Mouse (Mus musculus): Measurements from ENCODE around the gene Serpine3. TPM values are rescaled to one million over a fixed set of nuclear protein-coding genes. Genes with fewer than 3 reads are reported as not detected.

Serpine3 gene
- polyA plus RNA-seq, 1 experiment from 2014 or later, result not detected

DNA sequence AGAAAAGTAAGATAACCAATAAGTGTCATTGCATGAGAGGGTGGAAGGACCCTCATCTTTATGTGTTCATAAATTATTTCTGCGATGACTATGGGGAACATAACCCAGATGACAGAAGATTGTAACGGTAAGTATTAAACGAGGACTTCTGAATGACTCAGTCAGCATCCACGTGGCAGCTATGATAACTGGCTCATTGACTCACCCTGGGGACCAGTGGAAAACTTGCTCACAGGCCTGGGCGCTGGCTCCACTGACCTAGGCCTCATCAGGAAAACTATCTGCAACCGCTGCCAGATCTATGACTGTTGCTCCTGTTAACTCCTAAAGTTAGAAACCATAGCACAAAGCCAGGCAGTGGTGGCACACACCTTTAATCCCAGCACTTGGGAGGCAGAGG, 15.1 kb upstream of the Serpine3 start:
- Histone ChIP-seq H3K9ac (ENCODE audit: low read length) (no peak overlapping the region), H3K36me3 (ENCODE audit: control insufficient read depth, insufficient read depth, low read length) (no peaks in the 10 kb centered on the region), H3K4me2 (ENCODE audit: low read depth, low read length) (no peak overlapping the region), H3K4me3 (replicated peaks; ENCODE audit: low read length) (no peak overlapping the region), H3K4me1 (ENCODE audit: control insufficient read depth, insufficient read depth, low read length) (no peaks in the 10 kb centered on the region), H3K27ac (ENCODE audit: low read length) (no peak overlapping the region), H3K9me3 (replicated peaks; ENCODE audit: control insufficient read depth, low read length) (no peaks in the 10 kb centered on the region), H3K27me3 (ENCODE audit: control insufficient read depth, insufficient read depth, low read length) (no peaks in the 10 kb centered on the region)
- ATAC-seq (ENCODE audit: insufficient read depth, low FRiP score), result no peak
- 82% methylated on average over 6 of the region's 6 CpGs for WGBS

- Histone ChIP-seq H3K4me3 (replicated peaks; ENCODE audit: low read length) (no peak overlapping the region), H3K9ac (ENCODE audit: low read length) (no peak overlapping the region), H3K4me1 (ENCODE audit: control insufficient read depth, insufficient read depth, low read length) (no peaks in the 10 kb centered on the region), H3K27ac (ENCODE audit: low read length) (no peak overlapping the region), H3K27me3 (ENCODE audit: control insufficient read depth, insufficient read depth, low read length) (no peaks in the 10 kb centered on the region), H3K4me2 (ENCODE audit: low read depth, low read length) (no peak overlapping the region), H3K9me3 (replicated peaks; ENCODE audit: control insufficient read depth, low read length) (no peaks in the 10 kb centered on the region), H3K36me3 (ENCODE audit: control insufficient read depth, insufficient read depth, low read length) (no peaks in the 10 kb centered on the region)
- ATAC-seq (ENCODE audit: insufficient read depth, low FRiP score), result no peak
- WGBS, result 64% methylated on average over 3 of the region's 3 CpGs
These were observed 13.1 kb upstream of the Serpine3 start for GRCm38 (mm10) chr14:62650376-62650775.

DNA sequence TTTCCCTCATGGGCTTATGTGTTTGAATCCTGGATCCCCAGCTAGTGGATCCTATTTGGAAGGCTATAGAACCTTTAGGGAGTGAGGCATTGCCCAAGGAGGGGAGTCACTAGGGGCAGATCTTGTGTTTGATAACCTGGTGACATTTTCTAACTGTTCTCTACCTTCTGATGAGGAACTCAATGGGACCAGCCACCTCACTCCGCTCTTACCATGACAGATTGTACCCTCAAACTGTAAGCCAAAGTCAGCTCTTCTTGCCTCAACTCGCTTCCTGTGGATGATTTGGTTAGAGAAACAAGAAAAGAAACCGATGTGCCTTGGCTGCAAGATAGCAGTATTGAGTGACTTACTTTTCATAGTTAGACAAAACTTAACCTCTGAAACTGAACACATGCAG, 11.7 kb upstream of the Serpine3 start:
- Histone ChIP-seq H3K27me3 (ENCODE audit: control insufficient read depth, insufficient read depth, low read length) (no peaks in the 10 kb centered on the region), H3K9me3 (replicated peaks; ENCODE audit: control insufficient read depth, low read length) (no peaks in the 10 kb centered on the region), H3K9ac (ENCODE audit: low read length) (no peak overlapping the region), H3K27ac (ENCODE audit: low read length) (no peak overlapping the region), H3K36me3 (ENCODE audit: control insufficient read depth, insufficient read depth, low read length) (no peaks in the 10 kb centered on the region), H3K4me3 (replicated peaks; ENCODE audit: low read length) (no peak overlapping the region), H3K4me2 (ENCODE audit: low read depth, low read length) (no peak overlapping the region), H3K4me1 (ENCODE audit: control insufficient read depth, insufficient read depth, low read length) (no peaks in the 10 kb centered on the region)
- ATAC-seq (ENCODE audit: insufficient read depth, low FRiP score), result no peak
- 88% methylated on average over 3 of the region's 3 CpGs for WGBS

DNA sequence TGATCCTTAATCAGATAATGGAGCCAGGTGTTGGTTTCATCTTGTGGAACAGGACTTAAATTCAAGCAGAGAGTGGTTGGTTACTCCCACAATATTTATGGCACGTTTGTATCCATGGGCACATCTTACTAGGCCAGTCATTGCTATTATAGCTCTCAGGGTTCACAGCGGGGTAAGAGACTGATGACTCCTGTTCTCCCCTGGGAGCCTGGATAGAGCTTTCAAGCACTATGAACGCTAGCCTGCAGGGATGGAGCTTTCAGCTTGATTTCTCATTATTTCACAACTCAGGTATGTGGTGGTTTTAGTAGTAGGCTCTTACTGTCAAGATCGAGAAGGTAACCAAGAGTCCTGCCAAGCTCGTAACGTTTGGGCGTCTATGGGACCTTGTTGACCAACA, 7.5 kb upstream of the Serpine3 start:
- no peak overlapping the region for H3K9ac ChIP-seq (ENCODE audit: low read length)
- WGBS, result 84% methylated on average over 7 of the region's 7 CpGs
- H3K4me3 ChIP-seq (replicated peaks; ENCODE audit: low read length), result no peak overlapping the region
- H3K27ac ChIP-seq (ENCODE audit: low read length), result no peak overlapping the region
- H3K27me3 ChIP-seq (ENCODE audit: control insufficient read depth, insufficient read depth, low read length), result no peaks in the 10 kb centered on the region
- no peaks in the 10 kb centered on the region for H3K4me1 ChIP-seq (ENCODE audit: control insufficient read depth, insufficient read depth, low read length)
- no peak overlapping the region for H3K4me2 ChIP-seq (ENCODE audit: low read depth, low read length)
- H3K36me3 ChIP-seq (ENCODE audit: control insufficient read depth, insufficient read depth, low read length), result no peaks in the 10 kb centered on the region
- ATAC-seq (ENCODE audit: insufficient read depth, low FRiP score), result no peak
- no peaks in the 10 kb centered on the region for H3K9me3 ChIP-seq (replicated peaks; ENCODE audit: control insufficient read depth, low read length)

- Histone ChIP-seq H3K9ac (ENCODE audit: low read length) (no peak overlapping the region), H3K27me3 (ENCODE audit: control insufficient read depth, insufficient read depth, low read length) (no peaks in the 10 kb centered on the region), H3K4me2 (ENCODE audit: low read depth, low read length) (no peak overlapping the region), H3K27ac (ENCODE audit: low read length) (no peak overlapping the region), H3K9me3 (replicated peaks; ENCODE audit: control insufficient read depth, low read length) (no peaks in the 10 kb centered on the region), H3K36me3 (ENCODE audit: control insufficient read depth, insufficient read depth, low read length) (no peaks in the 10 kb centered on the region), H3K4me3 (replicated peaks; ENCODE audit: low read length) (no peak overlapping the region), H3K4me1 (ENCODE audit: control insufficient read depth, insufficient read depth, low read length) (no peaks in the 10 kb centered on the region)
- ATAC-seq (ENCODE audit: insufficient read depth, low FRiP score), result no peak
- WGBS, result 60% methylated on average over 3 of the region's 3 CpGs
These were observed 6.0 kb upstream of the Serpine3 start for GRCm38 (mm10) chr14:62657469-62657868.

DNA sequence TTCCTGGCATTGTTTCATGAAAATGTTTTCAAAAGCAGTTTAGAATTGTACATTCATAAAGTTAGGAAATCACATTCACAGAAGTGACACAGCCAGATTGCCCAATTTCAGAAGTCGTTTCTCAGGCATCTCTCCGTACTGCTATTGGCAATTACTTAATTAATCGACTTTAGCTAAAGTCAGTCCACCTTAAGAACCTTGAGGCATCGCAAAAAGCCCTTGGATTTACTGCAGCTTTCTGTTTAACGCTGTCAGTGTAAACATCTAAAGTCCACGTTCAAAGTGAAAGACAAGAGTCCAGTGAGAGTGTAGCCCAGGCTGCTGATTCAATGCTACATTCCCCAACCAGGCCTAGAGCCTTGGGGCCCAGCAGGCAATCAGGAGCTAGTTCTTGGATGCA, 1.1 kb upstream of the Serpine3 start:
- H3K9me3 ChIP-seq (replicated peaks; ENCODE audit: control insufficient read depth, low read length), result no peaks in the 10 kb centered on the region
- no peaks in the 10 kb centered on the region for H3K27me3 ChIP-seq (ENCODE audit: control insufficient read depth, insufficient read depth, low read length)
- H3K4me3 ChIP-seq (replicated peaks; ENCODE audit: low read length), result no peak overlapping the region
- no peak overlapping the region for H3K27ac ChIP-seq (ENCODE audit: low read length)
- H3K36me3 ChIP-seq (ENCODE audit: control insufficient read depth, insufficient read depth, low read length), result no peaks in the 10 kb centered on the region
- H3K9ac ChIP-seq (ENCODE audit: low read length), result no peak overlapping the region
- no peak overlapping the region for H3K4me2 ChIP-seq (ENCODE audit: low read depth, low read length)
- WGBS, result 56% methylated on average over 6 of the region's 6 CpGs
- no peaks in the 10 kb centered on the region for H3K4me1 ChIP-seq (ENCODE audit: control insufficient read depth, insufficient read depth, low read length)
- ATAC-seq (ENCODE audit: insufficient read depth, low FRiP score), result no peak

GRCm38 (mm10) chr14:62664976-62665673, 1.7 kb downstream of the Serpine3 start:
- no peak overlapping the region for H3K27ac ChIP-seq (ENCODE audit: low read length)
- WGBS, result 56% methylated on average over 9 of the region's 9 CpGs
- H3K27me3 ChIP-seq (ENCODE audit: control insufficient read depth, insufficient read depth, low read length), result no peaks in the 10 kb centered on the region

DNA sequence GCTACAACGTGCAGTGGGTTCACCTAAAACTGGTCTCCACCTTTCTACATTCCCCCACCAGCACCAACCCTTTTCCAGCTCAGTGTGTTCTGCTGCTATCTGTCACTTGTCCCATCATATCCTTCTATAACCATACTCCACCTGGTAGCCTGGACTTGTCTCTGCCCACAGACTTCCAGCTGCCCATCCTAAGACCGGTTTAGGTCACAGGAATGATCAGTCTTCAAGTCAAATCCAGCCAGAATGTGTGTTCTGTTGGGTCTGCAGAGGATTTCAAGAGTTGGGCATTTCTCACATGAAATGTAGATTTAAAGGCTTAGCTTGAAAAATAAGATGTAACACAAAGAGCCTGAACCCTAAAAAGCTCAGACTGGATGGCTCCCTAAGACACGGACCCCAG, 10.2 kb downstream of the Serpine3 start:
- no peak for ATAC-seq (ENCODE audit: insufficient read depth, low FRiP score)
- 83% methylated on average over 3 of the region's 3 CpGs for WGBS
- no peaks in the 10 kb centered on the region for H3K9me3 ChIP-seq (replicated peaks; ENCODE audit: control insufficient read depth, low read length)

More at GRCm38 (mm10) chr14:62664976-62665673, 1.7 kb downstream of the Serpine3 start:
- Histone ChIP-seq H3K9me3 (replicated peaks; ENCODE audit: control insufficient read depth, low read length) (no peaks in the 10 kb centered on the region), H3K4me3 (replicated peaks; ENCODE audit: low read length) (no peak overlapping the region), H3K9ac (ENCODE audit: low read length) (no peak overlapping the region), H3K4me1 (ENCODE audit: control insufficient read depth, insufficient read depth, low read length) (no peaks in the 10 kb centered on the region), H3K36me3 (ENCODE audit: control insufficient read depth, insufficient read depth, low read length) (no peaks in the 10 kb centered on the region), H3K4me2 (ENCODE audit: low read depth, low read length) (no peak overlapping the region)
- no peak for ATAC-seq (ENCODE audit: insufficient read depth, low FRiP score)

DNA sequence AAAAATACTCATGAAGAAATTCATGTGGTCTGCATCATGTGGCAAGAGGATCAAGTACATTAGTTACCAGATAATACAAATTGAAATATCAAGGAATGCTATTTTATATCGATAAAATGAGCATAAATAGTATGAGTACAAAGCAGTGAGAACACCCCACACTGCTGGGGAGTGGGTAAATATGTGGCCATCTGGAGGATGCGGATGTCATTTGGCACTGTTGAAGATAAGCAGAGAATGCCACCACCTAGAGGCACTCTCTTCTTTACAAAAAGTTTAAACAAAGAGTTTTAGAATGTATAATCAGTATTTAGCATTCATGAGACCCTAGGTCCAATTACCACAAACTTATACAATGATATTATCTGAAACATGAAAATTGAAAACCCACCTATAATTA, 54.7 kb downstream of the Serpine3 start:
- no peak for ATAC-seq (ENCODE audit: insufficient read depth, low FRiP score)
- WGBS, result 81% methylated on average over 2 of the region's 2 CpGs
- Histone ChIP-seq H3K9me3 (replicated peaks; ENCODE audit: control insufficient read depth, low read length) (no peaks in the 10 kb centered on the region), H3K4me1 (ENCODE audit: control insufficient read depth, insufficient read depth, low read length) (no peaks in the 10 kb centered on the region), H3K4me2 (ENCODE audit: low read depth, low read length) (no peak overlapping the region), H3K27me3 (ENCODE audit: control insufficient read depth, insufficient read depth, low read length) (no peaks in the 10 kb centered on the region), H3K4me3 (replicated peaks; ENCODE audit: low read length) (no peak overlapping the region), H3K9ac (ENCODE audit: low read length) (no peak overlapping the region), H3K27ac (ENCODE audit: low read length) (no peak overlapping the region), H3K36me3 (ENCODE audit: control insufficient read depth, insufficient read depth, low read length) (peaks cover 5% of the 10 kb centered on the region; the same call in 1 of the 2 replicates)

More for the DNA sequence above, 10.2 kb downstream of the Serpine3 start:
- no peaks in the 10 kb centered on the region for H3K36me3 ChIP-seq (ENCODE audit: control insufficient read depth, insufficient read depth, low read length)
- no peak overlapping the region for H3K9ac ChIP-seq (ENCODE audit: low read length)
- no peaks in the 10 kb centered on the region for H3K27me3 ChIP-seq (ENCODE audit: control insufficient read depth, insufficient read depth, low read length)
- no peaks in the 10 kb centered on the region for H3K4me1 ChIP-seq (ENCODE audit: control insufficient read depth, insufficient read depth, low read length)
- H3K4me2 ChIP-seq (ENCODE audit: low read depth, low read length), result no peak overlapping the region
- H3K4me3 ChIP-seq (replicated peaks; ENCODE audit: low read length), result no peak overlapping the region
- no peak overlapping the region for H3K27ac ChIP-seq (ENCODE audit: low read length)

All from stomach, embryonic 16.5 days (tissue).